Mouse (Mus musculus): ENCODE measurements around the gene Chchd1. TPM values are rescaled to one million over a fixed set of nuclear protein-coding genes. Genes with fewer than 3 reads are reported as not detected.

Chchd1 gene
- polyA plus RNA-seq, 1 experiment from 2014 or later, result 213 TPM

DNA sequence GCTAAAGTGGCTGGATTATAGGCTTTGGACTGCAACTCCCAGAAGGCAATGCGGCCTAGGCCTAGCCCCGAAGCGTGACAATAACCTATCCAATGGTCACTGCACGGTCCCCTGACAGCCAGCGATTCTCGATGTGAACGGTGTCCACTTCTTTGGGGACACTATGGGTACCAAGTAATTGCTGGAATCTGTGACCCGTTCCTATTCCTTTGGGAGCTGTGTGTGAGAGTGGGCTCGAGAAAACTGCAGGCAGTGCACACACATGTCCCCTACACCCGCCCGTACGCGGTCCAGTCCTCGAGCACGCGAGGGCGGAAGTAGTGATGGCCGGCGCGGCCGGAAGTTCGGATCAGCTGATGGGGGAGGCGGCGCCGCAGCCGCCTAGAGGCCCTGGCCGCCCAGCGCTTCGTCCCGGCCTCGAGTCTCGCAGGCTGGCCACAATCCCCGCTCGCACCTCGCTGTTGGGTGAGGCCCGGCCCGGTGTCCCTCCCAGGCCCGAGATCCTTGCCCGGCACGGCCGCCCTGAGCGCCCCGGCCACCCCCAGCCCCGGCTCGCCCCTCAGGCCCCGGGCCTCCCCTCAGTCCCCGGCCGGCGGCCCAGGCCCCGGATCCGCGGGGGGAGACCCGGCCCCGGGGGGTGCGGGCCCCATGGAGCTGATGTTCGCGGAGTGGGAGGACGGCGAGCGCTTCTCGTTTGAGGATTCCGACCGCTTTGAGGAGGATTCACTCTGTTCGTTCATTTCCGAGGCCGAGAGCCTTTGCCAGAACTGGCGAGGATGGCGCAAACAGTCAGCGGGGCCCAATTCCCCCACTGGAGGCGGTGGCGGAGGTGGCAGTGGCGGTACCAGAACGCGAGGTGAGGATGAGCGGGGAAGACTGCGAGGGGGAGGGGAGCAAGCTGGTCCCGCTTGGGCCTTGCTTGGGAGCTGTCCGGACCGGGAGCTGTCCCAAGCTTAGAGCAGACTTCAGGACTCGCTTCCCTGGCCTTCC, 4.7 kb downstream of the Chchd1 start, which contains the start of gene Zswim8:
TSS of gene Zswim8 (plus strand) at position 352 of the 990 bp plus-strand sequence.
- under 1% methylated on average over 70 of the region's 80 CpGs for WGBS
- peaks cover 34% of the 10 kb centered on the region for H3K36me3 ChIP-seq
- peaks cover 19% of the 10 kb centered on the region for H3K4me1 ChIP-seq
- H3K27me3 ChIP-seq, result no peaks in the 10 kb centered on the region
- H3K4me2 ChIP-seq (replicated peaks), result peak within 1 kb of the TSS; percentile 72
- H3K9ac ChIP-seq, result peak within 1 kb of the TSS; percentile 99
- peak; percentile 94 for ATAC-seq (ENCODE audit: low FRiP score)
- H3K9me3 ChIP-seq (replicated peaks), result no peaks in the 10 kb centered on the region
- peak within 1 kb of the TSS; percentile 88 for H3K27ac ChIP-seq
- peak within 1 kb of the TSS; percentile 99 for H3K4me3 ChIP-seq

DNA sequence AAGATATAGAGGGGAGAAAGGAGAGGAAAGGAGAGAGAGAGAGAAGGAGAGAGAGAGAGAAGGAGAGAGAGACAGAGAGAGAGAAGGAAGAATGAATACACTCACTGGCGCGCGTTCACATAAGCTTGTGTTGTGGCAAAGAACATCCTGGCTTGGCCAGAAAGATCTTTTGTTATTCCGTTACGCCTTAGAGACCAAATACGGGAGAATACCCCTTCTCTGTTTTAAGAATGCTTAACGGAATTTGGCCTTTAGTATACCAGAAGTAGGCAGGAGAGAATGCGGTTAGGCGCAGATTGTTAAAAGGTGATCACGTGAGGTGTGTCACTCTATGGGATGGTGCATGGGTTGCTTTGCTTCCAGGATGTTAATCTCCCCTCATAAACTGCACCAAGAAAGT, 5.4 kb downstream of the Chchd1 start:
- H3K4me1 ChIP-seq, result peaks cover 19% of the 10 kb centered on the region
- H3K4me3 ChIP-seq, result peak overlapping the region; percentile 99
- H3K27me3 ChIP-seq, result no peaks in the 10 kb centered on the region
- 9% methylated on average over 10 of the region's 10 CpGs for WGBS
- H3K9me3 ChIP-seq (replicated peaks), result no peaks in the 10 kb centered on the region
- H3K27ac ChIP-seq, result peak overlapping the region; percentile 88; the same call in 1 of the 2 replicates
- H3K4me2 ChIP-seq (replicated peaks), result peak overlapping the region; percentile 72
- ATAC-seq (ENCODE audit: low FRiP score), result no peak
- H3K36me3 ChIP-seq, result peaks cover 41% of the 10 kb centered on the region
- H3K9ac ChIP-seq, result peak overlapping the region; percentile 99

DNA sequence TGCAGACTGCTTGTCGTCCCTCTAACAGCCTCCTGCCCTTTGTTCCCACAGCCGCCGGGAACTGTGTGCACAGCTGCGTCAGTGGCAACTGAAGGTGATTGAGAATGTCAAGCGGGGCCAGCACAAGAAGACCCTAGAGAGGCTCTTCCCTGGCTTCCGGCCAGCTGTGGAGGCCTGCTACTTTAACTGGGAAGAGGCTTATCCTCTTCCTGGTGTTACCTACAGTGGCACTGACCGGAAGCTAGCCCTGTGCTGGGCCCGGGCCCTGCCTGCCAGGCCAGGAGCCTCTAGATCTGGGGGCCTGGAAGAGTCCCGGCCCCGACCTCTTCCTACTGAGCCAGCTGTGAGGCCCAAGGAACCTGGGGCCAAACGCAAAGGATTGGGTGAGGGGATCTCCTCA, 11.0 kb downstream of the Chchd1 start:
- no peak overlapping the region for H3K4me2 ChIP-seq (replicated peaks)
- no peaks in the 10 kb centered on the region for H3K9me3 ChIP-seq (replicated peaks)
- H3K27ac ChIP-seq, result no peak overlapping the region
- no peak overlapping the region for H3K4me3 ChIP-seq
- H3K36me3 ChIP-seq, result peaks cover 83% of the 10 kb centered on the region
- no peak for ATAC-seq (ENCODE audit: low FRiP score)
- H3K4me1 ChIP-seq, result peaks cover 9% of the 10 kb centered on the region
- 79% methylated on average over 11 of the region's 11 CpGs for WGBS
- H3K9ac ChIP-seq, result no peak overlapping the region
- no peaks in the 10 kb centered on the region for H3K27me3 ChIP-seq

DNA sequence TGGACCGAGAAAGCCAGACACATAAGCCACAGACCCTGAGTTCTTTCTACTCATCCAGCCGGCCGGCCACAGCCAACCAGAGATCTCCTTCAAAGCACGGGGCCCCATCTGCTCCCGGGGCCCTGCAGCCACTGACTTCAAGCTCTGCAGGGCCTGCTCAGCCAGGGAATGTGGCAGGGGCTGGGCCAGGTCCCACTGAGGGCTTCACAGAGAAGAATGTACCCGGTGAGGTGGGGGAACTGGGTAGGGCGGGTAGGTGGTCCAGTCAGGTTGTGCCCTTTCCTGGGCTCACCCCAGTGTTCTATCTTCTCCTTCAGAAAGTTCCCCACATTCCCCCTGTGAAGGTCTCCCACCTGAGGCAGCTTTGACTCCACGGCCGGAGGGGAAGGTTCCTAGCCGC, 15.6 kb downstream of the Chchd1 start:
- Histone ChIP-seq H3K4me2 (replicated peaks) (no peak overlapping the region), H3K4me1 (no peaks in the 10 kb centered on the region), H3K9me3 (replicated peaks) (no peaks in the 10 kb centered on the region), H3K36me3 (peaks cover 97% of the 10 kb centered on the region), H3K9ac (no peak overlapping the region), H3K27me3 (no peaks in the 10 kb centered on the region), H3K4me3 (no peak overlapping the region), H3K27ac (no peak overlapping the region)
- no peak for ATAC-seq (ENCODE audit: low FRiP score)
- WGBS, result 91% methylated on average over 10 of the region's 10 CpGs

DNA sequence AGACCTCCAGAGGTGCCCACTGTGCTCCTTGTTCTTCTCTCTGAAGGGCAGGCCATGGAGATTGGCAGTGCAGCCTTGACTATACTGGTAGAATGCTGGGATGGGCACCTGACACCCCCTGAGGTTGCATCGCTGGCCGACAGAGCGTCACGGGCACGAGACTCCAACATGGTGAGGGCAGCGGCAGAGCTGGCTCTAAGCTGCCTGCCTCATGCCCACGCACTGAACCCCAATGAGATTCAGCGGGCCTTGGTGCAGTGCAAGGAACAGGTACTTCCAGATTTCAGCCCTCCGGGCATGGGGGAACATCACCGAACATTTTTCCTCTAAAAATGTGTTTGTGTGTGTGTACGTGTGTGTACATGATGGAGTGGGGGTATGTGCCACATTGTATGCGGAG, 17.0 kb downstream of the Chchd1 start:
- no peaks in the 10 kb centered on the region for H3K4me1 ChIP-seq
- no peaks in the 10 kb centered on the region for H3K27me3 ChIP-seq
- H3K27ac ChIP-seq, result no peak overlapping the region
- no peak overlapping the region for H3K4me2 ChIP-seq (replicated peaks)
- H3K9me3 ChIP-seq (replicated peaks), result no peaks in the 10 kb centered on the region
- WGBS, result 95% methylated on average over 12 of the region's 12 CpGs
- H3K4me3 ChIP-seq, result no peak overlapping the region
- no peak for ATAC-seq (ENCODE audit: low FRiP score)
- peaks cover 97% of the 10 kb centered on the region for H3K36me3 ChIP-seq
- no peak overlapping the region for H3K9ac ChIP-seq

DNA sequence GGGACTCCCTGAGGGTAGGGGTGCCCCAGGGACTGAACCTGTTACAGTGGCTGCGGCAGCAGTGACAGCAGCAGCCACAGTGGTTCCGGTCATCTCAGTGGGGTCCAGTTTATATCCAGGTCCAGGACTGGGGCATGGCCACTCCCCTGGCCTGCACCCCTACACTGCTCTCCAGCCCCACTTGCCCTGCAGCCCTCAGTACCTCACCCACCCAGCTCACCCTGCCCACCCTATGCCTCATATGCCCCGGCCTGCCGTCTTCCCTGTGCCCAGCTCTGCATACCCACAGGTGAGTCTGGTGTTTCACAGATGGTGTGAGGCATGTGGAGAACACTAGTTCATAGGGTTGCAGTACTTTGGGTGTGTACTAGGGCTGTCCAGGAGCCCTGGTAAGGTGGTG, 18.6 kb downstream of the Chchd1 start:
- no peak overlapping the region for H3K9ac ChIP-seq
- H3K36me3 ChIP-seq, result peaks cover 98% of the 10 kb centered on the region
- H3K27ac ChIP-seq, result no peak overlapping the region
- H3K27me3 ChIP-seq, result no peaks in the 10 kb centered on the region
- no peak for ATAC-seq (ENCODE audit: low FRiP score)
- H3K4me2 ChIP-seq (replicated peaks), result no peak overlapping the region
- H3K4me1 ChIP-seq, result no peaks in the 10 kb centered on the region
- no peaks in the 10 kb centered on the region for H3K9me3 ChIP-seq (replicated peaks)
- 94% methylated on average over 4 of the region's 4 CpGs for WGBS
- H3K4me3 ChIP-seq, result no peak overlapping the region

DNA sequence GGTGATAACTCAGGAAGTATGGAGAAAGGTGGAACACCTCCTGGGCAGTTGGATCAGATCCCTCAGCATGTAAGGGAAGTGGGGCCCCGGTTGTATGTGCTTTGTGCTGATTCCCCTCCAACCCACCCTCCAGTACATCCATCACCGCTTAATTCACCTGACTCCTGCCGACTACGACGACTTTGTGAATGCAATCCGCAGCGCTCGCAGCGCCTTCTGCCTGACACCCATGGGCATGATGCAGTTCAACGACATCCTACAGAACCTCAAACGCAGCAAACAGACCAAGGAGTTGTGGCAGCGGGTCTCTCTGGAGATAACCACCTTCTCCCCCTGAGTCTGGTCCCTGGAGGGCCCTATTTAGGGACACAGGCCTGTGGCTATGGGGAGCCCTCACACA, 20.2 kb downstream of the Chchd1 start:
- WGBS, result 89% methylated on average over 12 of the region's 12 CpGs
- Histone ChIP-seq H3K4me1 (no peaks in the 10 kb centered on the region), H3K4me2 (replicated peaks) (no peak overlapping the region), H3K4me3 (no peak overlapping the region), H3K27me3 (no peaks in the 10 kb centered on the region), H3K36me3 (peaks cover 94% of the 10 kb centered on the region), H3K27ac (no peak overlapping the region), H3K9me3 (replicated peaks) (no peaks in the 10 kb centered on the region), H3K9ac (no peak overlapping the region)
- ATAC-seq (ENCODE audit: low FRiP score), result no peak

DNA sequence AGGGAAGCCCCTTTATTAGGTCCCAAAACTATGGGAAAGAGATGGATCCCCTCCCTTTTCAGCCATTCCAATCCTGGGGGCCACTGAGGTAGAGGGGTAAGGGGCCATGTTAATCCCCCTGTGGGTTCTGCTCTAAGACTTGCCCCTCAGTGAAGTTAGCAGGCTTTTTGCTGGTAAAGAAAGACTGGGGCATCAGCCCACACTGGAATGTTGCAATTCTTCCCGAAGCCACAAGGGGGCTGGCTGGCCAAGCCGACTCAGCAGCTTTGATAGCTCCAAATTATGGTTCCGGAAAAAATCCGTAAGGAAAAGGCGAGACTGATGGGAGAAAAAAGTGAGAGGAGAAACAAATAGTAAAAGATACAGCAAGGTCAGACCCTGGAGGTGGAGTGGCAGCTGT, 21.2 kb downstream of the Chchd1 start:
- no peaks in the 10 kb centered on the region for H3K9me3 ChIP-seq (replicated peaks)
- no peaks in the 10 kb centered on the region for H3K27me3 ChIP-seq
- 0 out of 2 replicates have a peak, but pooled peaks have one; percentile 2 for ATAC-seq (ENCODE audit: low FRiP score)
- no peak overlapping the region for H3K4me2 ChIP-seq (replicated peaks)
- WGBS, result 36% methylated on average over 5 of the region's 5 CpGs
- H3K36me3 ChIP-seq, result peaks cover 92% of the 10 kb centered on the region
- H3K9ac ChIP-seq, result no peak overlapping the region
- no peak overlapping the region for H3K4me3 ChIP-seq
- no peaks in the 10 kb centered on the region for H3K4me1 ChIP-seq
- H3K27ac ChIP-seq, result no peak overlapping the region

DNA sequence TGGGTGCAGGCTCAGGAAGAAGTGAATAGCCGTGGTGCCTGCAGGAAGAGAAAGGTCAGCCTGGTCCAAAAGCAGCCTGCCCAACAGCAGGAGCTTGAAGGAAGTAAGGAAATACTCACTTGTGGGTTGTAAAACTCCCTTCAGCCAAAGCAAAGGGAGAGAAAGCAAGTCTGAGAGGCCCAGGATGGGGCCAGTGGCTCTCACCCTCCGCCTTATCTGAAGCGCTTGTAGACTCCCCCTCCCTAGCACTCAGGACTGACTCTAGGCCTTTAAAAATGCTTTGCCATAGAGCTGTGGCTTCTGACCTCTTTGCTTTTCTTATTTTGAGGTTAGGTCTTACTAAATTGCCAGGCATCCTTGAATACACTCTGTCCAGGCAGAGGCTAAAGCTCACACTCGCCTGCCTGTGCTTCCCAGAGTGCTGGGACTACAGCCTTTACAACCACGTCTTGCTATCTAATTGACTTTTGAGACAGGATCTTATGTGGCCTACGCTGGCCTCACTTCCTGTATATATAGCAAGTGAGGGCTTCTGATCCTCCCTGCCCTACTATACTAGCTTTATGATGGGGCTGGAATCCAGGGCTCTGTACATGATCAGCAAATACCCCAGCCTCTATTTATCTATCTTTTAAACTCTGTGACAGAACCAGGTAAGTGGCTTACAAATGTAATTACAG, 23.0 kb downstream of the Chchd1 start:
- Histone ChIP-seq H3K9me3 (replicated peaks) (no peaks in the 10 kb centered on the region), H3K27me3 (no peaks in the 10 kb centered on the region), H3K36me3 (peaks cover 93% of the 10 kb centered on the region), H3K9ac (no peak overlapping the region), H3K27ac (no peak overlapping the region), H3K4me2 (replicated peaks) (no peak overlapping the region), H3K4me3 (no peak overlapping the region), H3K4me1 (no peaks in the 10 kb centered on the region)
- no peak for ATAC-seq (ENCODE audit: low FRiP score)
- 82% methylated on average over 6 of the region's 6 CpGs for WGBS

DNA sequence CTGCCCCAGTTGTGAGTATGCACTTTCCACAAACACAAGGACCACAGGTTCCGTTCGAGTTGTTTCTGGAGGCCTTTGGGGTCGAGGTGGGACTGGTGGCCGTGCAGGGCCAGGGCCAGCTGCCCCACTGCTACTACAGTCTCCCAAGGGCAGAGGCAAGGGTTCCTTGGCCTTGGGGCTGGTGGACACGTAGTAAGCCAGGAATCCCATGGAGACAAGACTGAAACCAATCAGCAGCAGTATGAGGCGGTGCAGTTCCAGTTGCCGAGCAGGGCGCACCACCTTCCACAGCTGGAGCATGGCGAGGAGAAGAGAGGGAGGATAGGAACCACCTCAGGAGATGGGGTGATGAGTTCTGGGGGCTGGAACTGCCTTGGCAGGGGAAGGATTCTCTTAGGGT, 27.1 kb downstream of the Chchd1 start:
- Histone ChIP-seq H3K4me3 (no peak overlapping the region), H3K9ac (no peak overlapping the region), H3K36me3 (peaks cover 55% of the 10 kb centered on the region), H3K9me3 (replicated peaks) (no peaks in the 10 kb centered on the region), H3K27ac (no peak overlapping the region), H3K4me2 (replicated peaks) (no peak overlapping the region), H3K27me3 (no peaks in the 10 kb centered on the region), H3K4me1 (peaks cover 9% of the 10 kb centered on the region)
- 92% methylated on average over 9 of the region's 9 CpGs for WGBS
- ATAC-seq (ENCODE audit: low FRiP score), result no peak

DNA sequence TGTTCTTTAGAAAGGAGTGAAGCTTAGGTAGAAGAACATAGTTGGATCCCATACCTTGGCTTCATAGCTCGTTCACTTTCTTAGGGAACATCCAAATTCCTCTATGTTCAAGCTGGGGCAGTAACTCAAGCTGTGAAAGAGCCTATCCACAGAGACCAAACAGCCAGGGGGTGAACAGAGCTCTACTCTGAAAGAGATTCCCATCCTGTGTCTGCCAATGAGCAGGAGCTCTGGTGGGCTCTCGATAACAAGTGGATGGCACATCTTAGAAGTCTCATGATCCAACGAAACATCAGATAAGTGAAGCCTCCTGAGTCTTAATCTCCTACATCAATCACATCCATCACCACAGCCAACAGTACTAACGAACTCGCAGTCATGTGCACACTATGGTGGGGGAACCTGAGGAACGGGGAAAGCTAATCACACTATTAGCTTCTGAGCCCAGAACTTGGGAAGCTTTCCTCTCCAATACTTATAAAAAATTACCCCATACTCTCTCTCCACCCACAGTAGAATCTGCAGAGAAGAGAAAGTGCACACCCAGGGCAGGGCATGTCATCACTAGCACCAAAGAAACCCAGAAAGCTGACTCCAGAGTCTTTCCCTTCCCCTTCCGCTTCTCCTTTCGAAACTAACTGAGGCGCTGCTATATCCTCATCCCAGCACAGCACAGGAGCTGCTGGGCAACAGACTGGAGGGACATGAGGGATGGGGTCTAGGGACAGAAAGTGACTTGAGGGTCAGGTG, 28.2 kb downstream of the Chchd1 start:
- Histone ChIP-seq H3K4me1 (peaks cover 13% of the 10 kb centered on the region), H3K9ac (no peak overlapping the region), H3K9me3 (replicated peaks) (no peaks in the 10 kb centered on the region), H3K27me3 (no peaks in the 10 kb centered on the region), H3K4me3 (no peak overlapping the region), H3K36me3 (peaks cover 46% of the 10 kb centered on the region), H3K4me2 (replicated peaks) (no peak overlapping the region), H3K27ac (no peak overlapping the region)
- WGBS, result 94% methylated on average over 9 of the region's 9 CpGs
- no peak for ATAC-seq (ENCODE audit: low FRiP score)

Measured in hindbrain, embryonic 12.5 days (tissue).